Mouse (Mus musculus) T-helper 17 cell (primary cell): ENCODE measurements at regions not wholly inside any gene's neighbourhood (a gene's known extent, or its start where the extent isn't known, plus 50 kb on each side); places are given as distances from the start of the nearest gene placed in this dataset.

Experiments used
- in situ Hi-C, 2 experiments: fragments of 300-600 bp; cut with MboI, MseI; formaldehyde crosslinking; loops; 1 replicate in 1 of 2; 2 replicates in 1 of 2; pipeline ENCODE4 v1.15.1; 2025; ENCODE audit warnings: high pct_unique_total_duplicates in 2 of 2

- in situ Hi-C loops = no loop called here
These were observed 604.5 kb upstream of the Rgs18 start for GRCm38 (mm10) chr1:145379739-145380138.

- in situ Hi-C loops = no loop called here
These were observed 601.8 kb upstream of the Rgs18 start for GRCm38 (mm10) chr1:145377031-145377430.

GRCm38 (mm10) chr1:145376069-145376468 lies 600.8 kb upstream of the Rgs18 start:
- in situ Hi-C loops = no loop called here

- in situ Hi-C loops = no loop called here
These were observed 588.6 kb upstream of the Rgs18 start for GRCm38 (mm10) chr1:145363796-145364195.

- in situ Hi-C loops = no loop called here
These were observed 569.6 kb upstream of the Rgs18 start for GRCm38 (mm10) chr1:145344821-145345220.

GRCm38 (mm10) chr1:145344356-145344755 lies 569.1 kb upstream of the Rgs18 start:
- in situ Hi-C loops = no loop called here

GRCm38 (mm10) chr1:145336879-145337278 lies 561.6 kb upstream of the Rgs18 start:
- in situ Hi-C loops = loop anchor here in 1 of 2 experiments (10.0 kb wide), 1 partner anchor 1592 kb away; no protein-coding TSS in a partner anchor

- in situ Hi-C loops = loop anchor here in 1 of 2 experiments (10.0 kb wide), 1 partner anchor 1812 kb away; no protein-coding TSS in a partner anchor
These were observed 517.7 kb upstream of the Rgs18 start for GRCm38 (mm10) chr1:145292931-145293330.
